Mouse (Mus musculus) cerebellum, adult (tissue): ENCODE data around the gene Gm10643.

Experiments
- ATAC-seq: cut with Nextera tagmentation; 2 replicates; pipeline ENCODE4 v1.9.2; 2017; ENCODE audit warnings: mild to moderate bottlenecking, moderate library complexity, mixed read lengths; ENCODE audit not compliant: insufficient number of reproducible peaks, low FRiP score, low TSS enrichment

Gene Gm10643

GRCm38 (mm10) chr8:84072321-84072720, 7.4 kb upstream of the Gm10643 start:
- ATAC-seq: no peak

DNA sequence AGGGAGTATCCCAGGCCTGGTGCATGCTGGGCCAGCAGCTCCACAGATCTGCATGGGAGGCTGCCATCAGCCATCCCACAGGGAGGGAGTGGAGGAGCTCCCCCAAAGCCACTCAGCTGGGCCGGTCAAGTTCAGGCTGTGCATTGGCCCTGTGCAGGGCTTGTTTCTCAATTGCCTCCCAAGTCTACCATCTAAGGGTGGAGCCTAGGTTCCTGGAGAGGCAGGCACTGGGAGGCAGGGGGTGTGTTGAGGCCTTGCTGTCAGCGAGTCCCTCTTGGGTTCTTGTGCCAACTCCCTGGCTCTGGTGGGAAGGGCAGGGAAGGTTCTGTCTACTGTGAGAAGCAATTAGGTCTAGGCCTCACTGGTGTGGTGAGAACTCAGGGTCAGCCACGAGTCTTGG, 7.0 kb upstream of the Gm10643 start:
- ATAC-seq: no peak

- ATAC-seq: no peak
Observed at GRCm38 (mm10) chr8:84070667-84071066, 5.7 kb upstream of the Gm10643 start.

DNA sequence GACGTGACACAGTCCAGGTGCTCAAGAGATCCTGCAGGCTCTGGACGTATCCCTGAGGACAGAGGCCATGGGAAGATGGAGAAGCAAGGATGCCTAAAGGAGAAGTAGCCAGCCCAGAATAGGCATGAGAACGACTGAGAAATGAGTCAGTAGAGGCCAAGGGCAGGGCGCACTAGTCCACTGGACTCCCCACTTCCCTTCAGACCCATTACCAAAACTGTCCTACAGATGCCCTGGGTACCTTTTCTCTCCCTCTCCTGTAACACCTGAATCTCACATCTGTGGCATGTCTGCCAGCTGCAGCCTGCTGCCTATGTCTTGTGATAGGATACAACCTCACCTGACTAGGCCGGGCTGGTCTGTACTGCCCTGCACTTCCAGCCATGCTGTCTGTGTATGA, 5.3 kb upstream of the Gm10643 start:
- ATAC-seq: no peak

DNA sequence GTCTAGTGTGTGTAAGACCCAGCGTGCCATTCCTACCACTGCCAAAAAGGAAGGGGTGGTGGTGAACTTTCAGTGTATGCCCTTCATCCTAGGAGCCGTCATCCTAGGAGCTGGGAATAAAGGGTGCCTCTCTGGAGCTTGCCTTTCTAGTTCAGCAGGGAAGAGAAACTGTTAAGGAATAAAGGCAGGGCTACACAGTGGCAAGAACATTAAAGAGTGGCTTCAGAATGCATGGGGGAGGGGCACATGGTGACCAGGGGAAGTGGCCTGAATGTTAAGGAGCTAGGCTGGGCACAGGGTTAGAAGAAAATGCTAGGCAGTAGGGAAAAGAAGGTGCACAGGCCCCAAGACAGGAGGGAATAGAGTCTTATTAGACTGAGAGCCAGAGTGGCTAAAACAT, 4.8 kb upstream of the Gm10643 start:
- ATAC-seq: no peak

DNA sequence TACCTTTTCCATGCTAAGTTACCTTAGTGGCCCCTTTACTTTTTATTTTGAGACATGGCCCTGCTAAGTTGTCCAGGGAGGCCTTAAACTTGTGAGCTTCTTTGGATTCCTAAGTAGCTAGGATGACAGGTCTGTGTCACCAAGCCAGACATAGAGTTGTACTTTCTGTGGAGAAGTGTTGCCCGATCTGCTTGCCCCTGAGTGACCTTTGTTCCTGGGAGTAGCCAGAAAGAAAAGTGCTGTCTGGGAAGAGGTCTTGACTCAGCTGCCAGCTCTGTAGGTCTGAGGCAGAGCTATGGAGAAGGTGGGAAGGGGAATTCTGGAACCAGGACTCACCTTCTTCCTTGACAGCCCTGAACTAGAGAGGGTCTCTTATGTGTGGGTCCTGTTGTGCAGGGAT, 4.2 kb upstream of the Gm10643 start:
- no peak for ATAC-seq

- ATAC-seq: no peak
Observed at GRCm38 (mm10) chr8:84068316-84069035, 3.5 kb upstream of the Gm10643 start.

- no peak for ATAC-seq
Observed at GRCm38 (mm10) chr8:84067911-84068310, 3.0 kb upstream of the Gm10643 start.

GRCm38 (mm10) chr8:84067047-84067573, 2.2 kb upstream of the Gm10643 start:
- ATAC-seq: peak; percentile 22; the same call in 1 of the 2 replicates

GRCm38 (mm10) chr8:84066291-84066930, 1.5 kb upstream of the Gm10643 start, which contains the start of gene Rfx1:
Rfx1 (plus strand) TSS chr8:84066834.
- peak; percentile 98 for ATAC-seq

- no peak for ATAC-seq
Observed at GRCm38 (mm10) chr8:84065457-84066072, 628 bp upstream of the Gm10643 start.

DNA sequence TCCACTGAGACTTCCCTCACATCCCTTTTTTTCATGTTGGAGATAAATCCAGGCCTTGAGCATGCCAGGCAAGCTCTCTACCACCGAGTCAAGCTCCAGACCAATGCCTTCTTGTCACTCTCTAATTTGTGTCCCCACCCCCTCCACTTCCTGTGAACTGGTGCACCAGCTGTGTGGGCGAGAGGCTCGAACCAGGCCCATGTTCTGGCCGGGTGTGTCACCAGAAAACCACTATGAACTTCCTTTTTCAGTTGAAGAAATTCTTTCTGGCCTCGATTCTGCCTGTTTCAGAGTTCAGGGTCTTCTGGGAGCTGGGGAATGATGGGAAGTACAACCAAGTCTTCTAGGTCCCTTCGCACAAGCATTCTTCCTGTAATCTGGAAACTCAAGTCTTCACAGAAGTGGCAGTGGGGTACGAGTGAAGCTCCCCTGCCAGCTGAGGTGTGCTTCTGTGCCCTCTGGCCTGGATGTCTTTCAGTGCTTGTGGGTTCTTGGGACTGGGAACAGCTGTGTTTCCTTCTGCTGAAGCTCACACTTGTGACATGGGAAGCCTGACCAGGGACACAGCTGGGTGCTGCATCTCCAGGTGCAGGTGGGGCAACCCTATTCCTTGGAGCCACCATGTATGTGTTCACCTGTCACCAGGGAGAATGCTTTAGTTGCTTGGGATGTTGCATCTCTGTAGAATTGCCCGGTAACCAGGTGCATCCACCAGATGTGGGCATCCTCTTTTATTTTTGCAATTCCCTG, 901 bp downstream of the Gm10643 start:
- ATAC-seq: no peak

DNA sequence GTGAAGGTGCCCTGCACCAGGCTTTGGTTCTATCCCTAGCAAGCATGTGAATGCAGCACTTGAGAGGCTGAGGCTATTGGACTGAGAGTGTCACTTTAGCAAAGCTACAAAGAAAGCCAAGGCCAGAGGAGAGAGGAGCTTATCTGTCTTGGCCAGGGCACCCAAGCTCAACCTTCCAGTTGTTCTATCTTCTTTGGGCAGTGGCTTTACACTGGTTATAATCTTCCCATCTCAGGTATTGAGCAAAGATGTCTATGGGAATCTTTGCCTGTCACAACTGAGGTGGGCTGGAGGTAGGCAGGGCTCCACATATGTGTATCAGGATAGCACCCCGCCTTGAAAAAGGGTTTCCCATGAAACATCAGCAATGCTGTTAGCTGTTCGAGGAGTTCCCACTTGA, 4.7 kb downstream of the Gm10643 start:
- ATAC-seq: no peak

DNA sequence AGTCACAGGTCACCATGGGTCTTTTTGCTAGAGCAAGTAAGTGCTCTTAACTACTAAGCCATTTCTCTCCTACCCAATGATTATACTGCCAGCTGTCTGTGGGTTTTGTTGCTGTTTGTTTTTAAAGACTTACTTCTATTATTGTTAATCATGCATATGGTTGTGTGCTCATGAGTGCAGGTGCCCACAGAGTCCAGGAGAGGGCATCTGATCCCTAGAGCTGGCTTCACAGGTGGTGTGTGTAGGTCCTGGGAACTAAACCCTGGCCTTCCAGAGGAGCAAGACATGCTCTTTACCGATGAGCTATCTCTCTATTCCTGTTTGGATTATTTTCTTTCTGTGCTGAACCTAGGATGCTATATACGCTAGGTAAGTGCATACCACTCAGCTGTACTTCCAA, 5.7 kb downstream of the Gm10643 start:
- no peak for ATAC-seq

DNA sequence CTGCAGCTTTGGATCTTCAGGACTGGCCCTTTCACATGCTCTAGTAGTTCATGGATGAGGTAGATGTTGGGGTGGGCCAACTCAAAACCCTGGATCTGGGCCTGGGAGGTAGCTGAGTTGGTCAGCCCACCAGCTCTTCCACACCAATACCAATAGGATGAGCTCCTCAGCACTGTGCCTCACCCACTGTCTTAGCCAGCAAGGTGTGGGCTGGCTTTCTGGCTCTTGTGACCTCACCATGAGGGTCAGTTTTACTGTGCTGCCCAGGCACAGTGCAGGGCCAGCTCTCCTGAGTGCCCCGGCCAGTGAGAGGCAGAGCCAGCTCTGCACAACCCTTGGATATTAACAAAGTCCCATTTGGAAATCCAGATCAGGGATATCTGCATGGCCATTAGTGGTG, 7.1 kb downstream of the Gm10643 start:
- no peak for ATAC-seq

DNA sequence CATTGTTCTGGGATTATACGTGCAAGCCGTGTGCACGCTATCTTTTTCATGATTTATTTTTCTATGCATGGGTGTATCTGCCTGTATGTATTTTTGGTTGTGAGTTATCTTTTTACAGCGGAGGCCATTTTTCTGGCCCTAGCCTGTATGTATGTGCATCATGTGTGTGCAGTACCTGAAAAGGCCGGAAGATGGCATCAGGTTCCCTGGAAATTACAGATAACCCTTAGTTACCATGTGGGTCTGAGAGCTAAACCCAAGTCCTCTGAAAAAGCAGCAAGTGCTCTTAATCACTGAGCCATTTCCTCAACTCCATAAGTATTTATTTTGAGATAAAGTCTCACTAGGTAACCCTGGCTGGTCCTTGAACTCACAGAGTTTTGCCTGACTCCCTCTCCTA, 11.7 kb downstream of the Gm10643 start:
- no peak for ATAC-seq

DNA sequence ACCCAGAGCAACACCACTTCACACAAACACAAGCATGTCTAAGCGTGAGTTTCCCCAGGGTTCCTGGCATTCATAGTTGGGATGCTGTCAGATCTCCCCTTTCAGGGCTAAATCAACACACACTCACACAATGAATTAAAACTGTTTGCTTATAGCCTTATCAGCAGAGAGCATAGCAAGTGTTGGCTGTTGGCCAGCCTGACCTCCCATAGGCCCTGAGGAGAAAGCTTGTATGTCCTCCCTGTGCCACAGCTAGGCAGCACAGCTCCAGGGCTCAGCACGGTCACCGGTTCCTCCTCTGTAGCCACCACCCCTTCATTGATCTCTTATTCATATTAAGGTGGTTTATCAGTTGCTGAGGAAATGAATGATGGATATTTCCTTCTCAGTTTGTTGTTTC, 12.2 kb downstream of the Gm10643 start:
- no peak for ATAC-seq

- no peak for ATAC-seq
Observed at GRCm38 (mm10) chr8:84048171-84048570, 16.8 kb downstream of the Gm10643 start.

DNA sequence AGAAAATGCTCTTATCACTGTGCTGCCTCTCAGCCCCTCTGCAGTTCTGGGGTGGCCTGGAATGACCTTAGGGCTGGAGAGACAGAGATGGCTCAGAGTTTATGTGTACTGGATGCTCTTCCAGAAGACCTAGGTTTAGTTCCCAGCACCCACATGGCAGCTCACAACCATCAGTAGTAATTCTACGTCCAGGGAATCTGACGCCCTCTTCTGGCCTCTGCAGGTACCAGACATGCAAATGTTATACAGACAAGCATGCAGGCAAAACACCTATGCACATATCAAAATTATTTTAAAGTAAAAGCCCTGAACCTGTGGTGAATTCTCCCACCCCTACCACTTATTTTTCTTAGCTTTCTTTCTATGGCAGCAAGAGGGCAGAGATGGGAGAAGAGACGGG, 18.4 kb downstream of the Gm10643 start:
- no peak for ATAC-seq

- ATAC-seq: no peak
Observed at GRCm38 (mm10) chr8:84044900-84045299, 20.0 kb downstream of the Gm10643 start, which contains the start of gene Rln3. Rln3 (minus strand) TSS chr8:84045000.

GRCm38 (mm10) chr8:84044103-84044502, 20.8 kb downstream of the Gm10643 start:
- ATAC-seq: no peak
